Mouse (Mus musculus): ENCODE results near the gene Smg1.

- TF ChIP-seq CTCF (IDR thresholded peaks at IDR 0.05; ENCODE audit: control insufficient read depth, insufficient read depth, insufficient replicate concordance, low read depth, low read length) (no peak), POLR2A (IDR thresholded peaks at IDR 0.05; ENCODE audit: control insufficient read depth, low read depth, low read length) (no peak)
Measured at GRCm38 (mm10) chr7:118274169-118274568, 30.7 kb upstream of the Smg1 start.

Measured in testis, adult 2 months (tissue).